Mouse (Mus musculus) small intestine, adult 2 months (tissue): Measurements from ENCODE around the gene Supt3.

Source experiments
- CTCF ChIP-seq: fragments of 200-500 bp; IDR thresholded peaks from 2 replicates; pipeline ENCODE4 v1.5.1; 2012; ENCODE audit warnings: low read depth, mild to moderate bottlenecking, control low read depth, inconsistent platforms, low read length, moderate library complexity, mixed read lengths; ENCODE audit not compliant: insufficient replicate concordance, insufficient read length; ENCODE audit errors: extremely low read depth
- POLR2A ChIP-seq: fragments of 200-500 bp; IDR thresholded peaks from 2 replicates; pipeline ENCODE4 v1.6.1; 2012; ENCODE audit warnings: low read depth, mild to moderate bottlenecking, control low read depth, inconsistent platforms, low read length, moderate library complexity

DNA sequence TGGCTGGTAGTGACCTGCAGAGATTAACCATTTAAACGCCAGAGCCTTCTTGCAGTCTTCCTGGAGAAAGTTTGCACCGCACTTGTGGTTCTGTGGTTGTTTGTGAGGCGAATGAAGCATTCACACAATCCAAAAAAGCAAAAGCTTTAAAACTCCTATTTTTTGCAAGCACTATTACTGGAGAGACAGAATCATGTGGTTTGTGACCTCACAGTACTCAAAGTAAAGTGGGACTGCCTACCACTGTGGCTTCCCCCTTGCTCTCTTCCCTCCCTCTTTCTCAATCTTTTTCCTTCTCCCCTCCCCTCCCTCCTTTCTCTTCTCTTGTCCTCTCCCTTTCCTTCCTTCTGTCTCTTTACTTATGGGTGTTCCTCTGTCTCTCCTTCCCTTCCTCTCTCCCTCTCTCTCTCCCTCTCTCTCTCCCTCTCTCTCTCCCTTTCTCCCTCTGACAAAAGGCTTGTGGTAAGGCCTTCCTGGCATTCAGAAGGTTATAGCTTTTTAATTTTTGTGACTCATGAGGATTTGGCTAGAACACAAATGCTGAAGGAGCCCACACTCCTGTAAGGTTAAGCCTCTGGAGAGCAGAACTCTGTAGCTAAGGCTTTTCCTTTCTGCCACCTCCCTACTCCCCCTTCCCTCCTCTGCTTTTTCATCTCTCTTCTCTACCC is 37.7 kb downstream of the Supt3 start, which contains the start of gene Runx2:
- TF ChIP-seq POLR2A (no peak), CTCF (no peak)
